Mouse (Mus musculus): ENCODE results near the gene Myh2.

DNA sequence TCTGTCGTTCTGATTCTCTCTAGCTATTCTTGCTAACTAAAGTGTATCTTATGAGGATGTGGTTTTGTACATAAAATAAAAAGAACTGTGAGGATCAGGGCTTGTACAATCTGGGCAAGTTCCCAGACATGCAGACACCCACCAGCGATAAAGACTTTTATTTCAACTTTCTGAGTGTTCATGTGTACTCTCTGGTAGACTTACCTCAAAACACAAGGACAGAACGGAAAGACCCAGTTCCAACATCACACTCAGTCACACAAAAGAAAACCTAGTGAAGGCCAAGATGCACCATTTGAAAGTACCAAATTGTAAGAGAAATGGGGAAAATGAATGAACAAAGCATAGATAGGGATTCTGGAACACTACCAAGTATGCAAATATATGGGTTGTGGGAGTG lies 57.9 kb downstream of the Myh2 start:
- no peak for TF ChIP-seq GATA1 (IDR thresholded peaks at IDR 0.05; ENCODE audit: borderline replicate concordance, low read length)
- no peak for TF ChIP-seq CTCF (IDR thresholded peaks at IDR 0.05; ENCODE audit: low read depth, low read length)
- no peak for TF ChIP-seq TAL1 (conservative IDR thresholded peaks at IDR 0.05; ENCODE audit: low read depth, low read length)
- TF ChIP-seq GATA2 (IDR thresholded peaks at IDR 0.05; ENCODE audit: borderline replicate concordance, low read depth, low read length): no peak
- TF ChIP-seq POLR2AphosphoS5 (IDR thresholded peaks at IDR 0.05; ENCODE audit: insufficient replicate concordance, low read depth, low read length): no peak
